Mouse (Mus musculus) C2C12 (cell line): ENCODE data around the gene Kcnab2.

Experiments
- CEBPB ChIP-seq: IDR thresholded peaks from one replicate; pipeline ENCODE4 v1.6.1; 2011; ENCODE audit warnings: low read depth, mild to moderate bottlenecking, control low read depth, moderate library complexity
- CTCF ChIP-seq: IDR thresholded peaks from one replicate; pipeline ENCODE4 v1.5.1; 2011; ENCODE audit not compliant: control insufficient read depth, insufficient read depth, insufficient read length
- MAX ChIP-seq: IDR thresholded peaks from one replicate; pipeline ENCODE4 v1.6.1; 2011; ENCODE audit warnings: mild to moderate bottlenecking, control low read depth
- MYOD1 ChIP-seq: IDR thresholded peaks from one replicate; pipeline ENCODE4 v1.6.1; 2011; ENCODE audit warnings: low read depth; ENCODE audit not compliant: control insufficient read depth, insufficient read length
- MYOG ChIP-seq: IDR thresholded peaks from one replicate; pipeline ENCODE4 v1.6.1; 2011; ENCODE audit not compliant: control insufficient read depth, insufficient read length; ENCODE audit errors: extremely low read depth
- USF1 ChIP-seq: IDR thresholded peaks from one replicate; pipeline ENCODE4 v1.6.1; 2011; ENCODE audit warnings: low read depth, mild to moderate bottlenecking, control low read depth, moderate library complexity

DNA sequence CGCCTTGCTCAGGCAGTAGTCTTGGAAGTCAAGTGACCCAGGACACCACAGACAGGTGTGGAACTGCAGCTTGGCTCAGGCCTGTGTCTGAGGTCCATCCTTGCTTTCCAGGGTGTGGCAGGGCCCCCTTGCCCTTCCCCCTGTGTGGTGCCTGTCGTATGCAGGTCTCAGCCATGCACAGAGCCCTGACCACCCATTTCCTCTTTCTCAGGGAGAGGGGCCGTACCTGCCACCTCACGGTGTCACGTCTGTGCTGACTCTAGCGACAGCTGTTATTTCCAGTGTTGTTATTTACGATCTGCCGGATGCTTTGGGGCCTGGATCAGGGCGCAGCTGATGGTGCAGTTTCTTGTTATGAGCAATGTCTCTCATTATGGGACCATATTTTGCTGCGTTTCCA lies 41.4 kb upstream of the Kcnab2 start:
- TF ChIP-seq CTCF = no peak
- no peak for TF ChIP-seq MYOG
- TF ChIP-seq USF1 = no peak
- no peak for TF ChIP-seq MAX
- TF ChIP-seq CEBPB = no peak
- TF ChIP-seq MYOD1 = no peak
